Mouse (Mus musculus): ENCODE data around the gene Dgke.

Gene Dgke

GRCm38 (mm10) chr11:89031189-89031588 is 35.5 kb downstream of the Dgke start:
- no peak for DNase-seq

GRCm38 (mm10) chr11:89030552-89030951 is 36.1 kb downstream of the Dgke start:
- no peak for DNase-seq

GRCm38 (mm10) chr11:89028871-89029405 is 37.7 kb downstream of the Dgke start:
- no peak for DNase-seq

- DNase-seq, result no peak
Observed at GRCm38 (mm10) chr11:89027955-89028361, 38.7 kb downstream of the Dgke start.

GRCm38 (mm10) chr11:89026117-89026516 is 40.5 kb downstream of the Dgke start:
- no peak for DNase-seq

GRCm38 (mm10) chr11:89025603-89026002 is 41.0 kb downstream of the Dgke start:
- no peak for DNase-seq

GRCm38 (mm10) chr11:89024181-89024881 is 42.3 kb downstream of the Dgke start:
- DNase-seq, result peak; percentile 93

- DNase-seq, result peak; percentile 55
Observed at GRCm38 (mm10) chr11:89023477-89023876, 43.2 kb downstream of the Dgke start.

GRCm38 (mm10) chr11:89022120-89022731 is 44.4 kb downstream of the Dgke start:
- DNase-seq, result no peak

GRCm38 (mm10) chr11:89021687-89022086 is 45.0 kb downstream of the Dgke start:
- no peak for DNase-seq

GRCm38 (mm10) chr11:89020681-89021305 is 45.9 kb downstream of the Dgke start:
- no peak for DNase-seq

GRCm38 (mm10) chr11:89017514-89018182 is 49.0 kb downstream of the Dgke start:
- no peak for DNase-seq

- DNase-seq, result peak; percentile 92
Observed at GRCm38 (mm10) chr11:89012241-89012640, 54.4 kb downstream of the Dgke start.

GRCm38 (mm10) chr11:89009496-89009895 is 57.2 kb downstream of the Dgke start:
- no peak for DNase-seq

GRCm38 (mm10) chr11:89009066-89009465 is 57.6 kb downstream of the Dgke start:
- no peak for DNase-seq

- DNase-seq, result peak; percentile 66
Observed at GRCm38 (mm10) chr11:89007582-89007981, 59.1 kb downstream of the Dgke start.

GRCm38 (mm10) chr11:89006404-89006803 is 60.2 kb downstream of the Dgke start:
- no peak for DNase-seq

- DNase-seq, result no peak
Observed at GRCm38 (mm10) chr11:89005473-89005872, 61.2 kb downstream of the Dgke start.

- DNase-seq, result no peak
Observed at GRCm38 (mm10) chr11:89003726-89004125, 62.9 kb downstream of the Dgke start.

GRCm38 (mm10) chr11:89003078-89003477 is 63.6 kb downstream of the Dgke start:
- DNase-seq, result peak; percentile 74

GRCm38 (mm10) chr11:89002621-89003020 is 64.0 kb downstream of the Dgke start:
- no peak for DNase-seq

- DNase-seq, result no peak
Observed at GRCm38 (mm10) chr11:89002068-89002467, 64.6 kb downstream of the Dgke start.

- DNase-seq, result no peak
Observed at GRCm38 (mm10) chr11:89001569-89001968, 65.1 kb downstream of the Dgke start.

- DNase-seq, result no peak
Observed at GRCm38 (mm10) chr11:89000527-89000819, 66.2 kb downstream of the Dgke start.

Measured in kidney, adult 9 months (tissue).